23 mouse cellular contexts compared by ENCODE assay signal in the genomic region with DNA sequence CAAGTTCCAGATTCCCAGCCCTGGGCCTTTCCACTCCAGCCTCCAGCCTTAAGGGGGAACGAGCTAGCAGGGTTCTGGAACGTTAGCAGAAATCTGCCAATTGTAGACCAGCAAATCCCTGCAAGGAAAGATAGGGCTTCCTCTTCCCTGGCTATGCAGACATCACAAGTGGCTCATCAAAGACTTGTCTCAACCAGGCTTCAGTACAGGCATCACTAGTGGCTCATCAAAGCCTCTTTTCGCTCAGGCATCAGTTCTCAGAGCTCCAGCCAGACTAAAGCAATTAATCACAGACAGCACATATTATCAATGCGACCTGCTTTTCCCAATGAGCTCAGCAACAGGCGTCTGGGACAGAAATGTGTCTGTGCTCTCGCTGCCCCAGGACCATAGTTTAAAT. TPM values are rescaled to one million over a fixed set of nuclear protein-coding genes. Genes with fewer than 3 reads are reported as not detected.
A peak's percentile ranks its signal among the peaks of the same experiment; 100 is the strongest.
DNase-seq lines count a peak whose midpoint lies in the region; ATAC-seq and TF ChIP-seq lines count a peak whose summit lies in the region.
"Had no signal": no experiment of that assay in that cellular context is flagged by ENCODE, and none has a peak within 500 bp of the region (broad histone marks: within the 10 kb centered on the region; RNA-seq: fewer than 3 reads in every experiment).

No protein-coding gene starts in this region.

- H3K4me3 ChIP-seq in heart, embryonic 10.5 days: no peak overlapping the region
- no peak overlapping the region for H3K4me3 ChIP-seq in heart, embryonic 11.5 days (ENCODE audit: low read depth, low read length)
- no peak overlapping the region for H3K4me3 ChIP-seq in ES-E14 (ENCODE audit: insufficient read depth in 1 of 2, low read depth in 1 of 2, low read length in 2 of 2, poor library complexity in 1 of 2, severe bottlenecking in 1 of 2)
- H3K4me3 ChIP-seq in left cerebral cortex, adult 2 months: no peak overlapping the region
- H3K4me3 ChIP-seq: embryonic facial prominence, embryonic 10.5 days; embryonic facial prominence, embryonic 12.5 days; forebrain, embryonic 13.5 days; forebrain, embryonic 15.5 days had no signal

- 56% methylated on average over 6 of the region's 6 CpGs for WGBS in heart, embryonic 10.5 days
- 61% methylated on average over 6 of the region's 6 CpGs for WGBS in heart, embryonic 11.5 days (ENCODE audit: insufficient replicate concordance)

- in situ Hi-C loops in ES-E14 (cut with MboI; ENCODE audit: low sequenced_read_pairs in 2 of 2, unreplicated experiment in 2 of 2): no loop called here

- peaks cover 7% of the 10 kb centered on the region; the same call in 1 of the 2 replicates for H3K9me3 ChIP-seq in heart, embryonic 10.5 days
- H3K9me3 ChIP-seq in heart, embryonic 11.5 days (replicated peaks; ENCODE audit: control insufficient read depth, low read length): peaks cover 6% of the 10 kb centered on the region
- no peaks in the 10 kb centered on the region for H3K9me3 ChIP-seq in ES-E14 (ENCODE audit: control insufficient read depth, insufficient read depth, low read depth, low read length)
- H3K9me3 ChIP-seq: forebrain, embryonic 15.5 days had no signal

- no peak overlapping the region for H3K9ac ChIP-seq in heart, embryonic 11.5 days (ENCODE audit: low read depth, low read length)
- H3K9ac ChIP-seq in ES-E14 (ENCODE audit: insufficient read depth, low read depth, low read length, poor library complexity, severe bottlenecking): peak overlapping the region; percentile 16; the same call in 1 of the 2 replicates
- H3K9ac ChIP-seq: embryonic facial prominence, embryonic 12.5 days; forebrain, embryonic 13.5 days; forebrain, embryonic 15.5 days; forebrain, postnatal 0 days had no signal

- no peak for ATAC-seq in heart, embryonic 11.5 days (replicated peaks; ENCODE audit: insufficient number of reproducible peaks, low FRiP score, low TSS enrichment)
- ATAC-seq: CD4-positive, CD25-positive, alpha-beta regulatory T cell, adult 4 months; forebrain, embryonic 13.5 days; forebrain, embryonic 15.5 days; forebrain, postnatal 0 days had no signal

- H3K27me3 ChIP-seq in heart, embryonic 10.5 days (ENCODE audit: insufficient read depth, poor library complexity, severe bottlenecking): peaks cover 7% of the 10 kb centered on the region; the same call in 1 of the 2 replicates
- H3K27me3 ChIP-seq in heart, embryonic 11.5 days (ENCODE audit: control insufficient read depth, insufficient read depth, low read length): no peaks in the 10 kb centered on the region
- H3K27me3 ChIP-seq: embryonic facial prominence, embryonic 12.5 days; forebrain, embryonic 13.5 days; forebrain, embryonic 15.5 days had no signal

- H3K27ac ChIP-seq in heart, embryonic 10.5 days: peak overlapping the region; percentile 31; the same call in 1 of the 2 replicates
- H3K27ac ChIP-seq in heart, embryonic 11.5 days (ENCODE audit: low read depth, low read length): no peak overlapping the region
- no peak overlapping the region; the same call in 1 of the 2 replicates for H3K27ac ChIP-seq in ES-E14 (ENCODE audit: insufficient read depth, low read depth, low read length, poor library complexity, severe bottlenecking)
- no peak overlapping the region for H3K27ac ChIP-seq in left cerebral cortex, adult 2 months
- H3K27ac ChIP-seq: embryonic facial prominence, embryonic 10.5 days; embryonic facial prominence, embryonic 12.5 days; forebrain, embryonic 13.5 days; forebrain, embryonic 15.5 days had no signal

- TF ChIP-seq CTCF in left cerebral cortex, adult 2 months (IDR thresholded peaks at IDR 0.05): no peak

- intact Hi-C loops in left cerebral cortex, adult 2 months (cut with DNase I): no loop called here

- H3K4me2 ChIP-seq in heart, embryonic 11.5 days: no peak overlapping the region
- H3K4me2 ChIP-seq: embryonic facial prominence, embryonic 12.5 days; forebrain, embryonic 13.5 days; forebrain, embryonic 15.5 days had no signal

- DNase-seq in heart, embryonic 10.5 days (ENCODE audit: low spot score): no peak
- no peak for DNase-seq in ES-E14 (ENCODE audit: low read depth, low spot score)
- peak; percentile 86 for DNase-seq in ZHBTc4 (ENCODE audit: low read depth, low spot score)
- DNase-seq in left cerebral cortex, adult 2 months (ENCODE audit: extremely low spot score in 1 of 2, low spot score in 2 of 2): no peak
- DNase-seq in thymus, postnatal 36 days: no peak
- DNase-seq: adrenal gland, adult 2 months; adrenal gland, postnatal 10 days; adrenal gland, postnatal 25 days; B cell, adult 2 months; cerebellum, adult 11 months; cerebellum, adult 18-20 months; cerebellum, adult 8-10 months; cerebellum, adult 9-11 months; cerebellum, postnatal 25 days; forebrain, postnatal 0 days had no signal

- no peaks in the 10 kb centered on the region for H3K36me3 ChIP-seq in heart, embryonic 10.5 days
- no peaks in the 10 kb centered on the region for H3K36me3 ChIP-seq in heart, embryonic 11.5 days (ENCODE audit: control insufficient read depth, insufficient read depth, low read length)
- H3K36me3 ChIP-seq in ES-E14 (ENCODE audit: control insufficient read depth, insufficient read depth, low read length, poor library complexity, severe bottlenecking): no peaks in the 10 kb centered on the region
- H3K36me3 ChIP-seq: embryonic facial prominence, embryonic 10.5 days; embryonic facial prominence, embryonic 12.5 days; forebrain, embryonic 15.5 days had no signal

- peaks cover 23% of the 10 kb centered on the region for H3K4me1 ChIP-seq in heart, embryonic 10.5 days
- 0 out of 2 replicates have a peak, but pooled peaks cover 6% of the 10 kb centered on the region for H3K4me1 ChIP-seq in heart, embryonic 11.5 days (ENCODE audit: control insufficient read depth, insufficient read depth, low read length)
- peaks cover 3 to 19% of the 10 kb centered on the region in 2 experiments; a peak in 3 of 4 replicates for H3K4me1 ChIP-seq in ES-E14 (ENCODE audit: control insufficient read depth in 2 of 2, insufficient read depth in 2 of 2, low read length in 2 of 2, poor library complexity in 1 of 2)
- H3K4me1 ChIP-seq: embryonic facial prominence, embryonic 12.5 days; forebrain, embryonic 13.5 days; forebrain, embryonic 15.5 days had no signal

TF ChIP-seq in ES-E14, 5 proteins besides CTCF, POLR2A, EP300 and RAD21:
- no peak for TF ChIP-seq MAFK (IDR thresholded peaks at IDR 0.05; ENCODE audit: insufficient read depth, low read depth, low read length)
- TF ChIP-seq ZNF384 (IDR thresholded peaks at IDR 0.05; ENCODE audit: low read depth, low read length): no peak
- TF ChIP-seq CHD2 (IDR thresholded peaks at IDR 0.05; ENCODE audit: low read depth, low read length): no peak
- TF ChIP-seq ZC3H11A (IDR thresholded peaks at IDR 0.05; ENCODE audit: borderline replicate concordance, low read depth, low read length): no peak
- no peak for TF ChIP-seq HCFC1 (IDR thresholded peaks at IDR 0.05; ENCODE audit: borderline replicate concordance, insufficient read depth, low read length)

RNA-seq across cellular contexts. Expression of a gene that starts 38.2 kb away (rescaled TPM):
- 2.0 and 3.1 TPM in 2 replicates for polyA plus RNA-seq in heart, embryonic 10.5 days (2016; fragmentation: Nextera tagmentation; extraction: Ambion mirVana)
- polyA plus RNA-seq in heart, embryonic 11.5 days (2014; fragmentation: Nextera tagmentation; extraction: Ambion mirVana): 5.7 and 6.4 TPM in 2 replicates
- total RNA-seq in ES-E14 (2012; rRNA removed): 15.3 and 35.0 TPM in 2 replicates
- 10 to 100 TPM; 93.9 to 94.9 TPM for total RNA-seq in left cerebral cortex, adult 2 months (2021)

RNA-seq across cellular contexts. Expression of a gene that starts 38.4 kb away (rescaled TPM):
- polyA plus RNA-seq in heart, embryonic 10.5 days (2016; fragmentation: Nextera tagmentation; extraction: Ambion mirVana): 0.11 and 0.23 TPM in 2 replicates
- 0.13 and 0.14 TPM in 2 replicates for polyA plus RNA-seq in heart, embryonic 11.5 days (2014; fragmentation: Nextera tagmentation; extraction: Ambion mirVana)
- 0.09 and 0.26 TPM in 2 replicates for total RNA-seq in ES-E14 (2012; rRNA removed)
- 1 to 10 TPM in 1 of 2 experiments, under 1 TPM in 1; 0.57 to 1.7 TPM for total RNA-seq in left cerebral cortex, adult 2 months (2021)
- total RNA-seq: CH12.LX, MEL had no signal
- polyA plus RNA-seq: CD4-positive, CD25-positive, alpha-beta regulatory T cell, adult 4 months had no signal

RNA-seq across cellular contexts. Expression of a gene that starts 40.4 kb away (rescaled TPM):
- polyA plus RNA-seq in heart, embryonic 10.5 days (2016; fragmentation: Nextera tagmentation; extraction: Ambion mirVana): 4.3 and 14.1 TPM in 2 replicates
- polyA plus RNA-seq in heart, embryonic 11.5 days (2014; fragmentation: Nextera tagmentation; extraction: Ambion mirVana): 5.5 and 6.5 TPM in 2 replicates
- total RNA-seq in ES-E14 (2012; rRNA removed): 6.2 and 6.7 TPM in 2 replicates
- total RNA-seq in left cerebral cortex, adult 2 months (2021): 1 to 10 TPM in 1 of 2 experiments, under 1 TPM in 1; 0.86 to 1.5 TPM
- total RNA-seq: adrenal gland, postnatal 25 days; CH12.LX; MEL had no signal
- polyA plus RNA-seq: adrenal gland, adult 2 months; CD4-positive, CD25-positive, alpha-beta regulatory T cell, adult 4 months had no signal
